Mouse (Mus musculus) heart, embryonic 12.5 days (tissue): ENCODE measurements around the gene Cdadc1. TPM values are rescaled to one million over a fixed set of nuclear protein-coding genes. Genes with fewer than 3 reads are reported as not detected.

ENCODE experiments used
- ATAC-seq: fragments of 200-750 bp; cut with Nextera tagmentation; 2 replicates; pipeline ENCODE4 v1.8.0; 2017; ENCODE audit warnings: moderate TSS enrichment, moderate library complexity; ENCODE audit not compliant: insufficient number of reproducible peaks, low FRiP score
- H3K27ac ChIP-seq: fragments of 300-500 bp; sonication (generic); 2 replicates; pipeline ENCODE4 v1.5.1; 2016; ENCODE audit warnings: mild to moderate bottlenecking, moderate library complexity; ENCODE audit not compliant: poor library complexity, severe bottlenecking
- H3K27me3 ChIP-seq: fragments of 300-500 bp; sonication (generic); replicated peaks from 2 replicates; pipeline ENCODE4 v1.6.1; 2016; ENCODE audit warnings: mild to moderate bottlenecking, moderate library complexity
- H3K36me3 ChIP-seq: fragments of 300-500 bp; sonication (generic); 2 replicates; pipeline ENCODE4 v1.6.1; 2016; ENCODE audit warnings: mild to moderate bottlenecking, moderate library complexity
- H3K4me1 ChIP-seq: fragments of 300-500 bp; sonication (generic); replicated peaks from 2 replicates; pipeline ENCODE4 v1.6.1; 2016; ENCODE audit warnings: mild to moderate bottlenecking
- H3K4me2 ChIP-seq: fragments of 300-500 bp; sonication (generic); 2 replicates; pipeline ENCODE4 v1.6.1; 2016; ENCODE audit warnings: mild to moderate bottlenecking, moderate library complexity
- H3K4me3 ChIP-seq: fragments of 300-500 bp; sonication (generic); 2 replicates; pipeline ENCODE4 v1.5.1; 2016; ENCODE audit warnings: mild to moderate bottlenecking
- H3K9ac ChIP-seq: fragments of 300-500 bp; sonication (generic); 2 replicates; pipeline ENCODE4 v1.6.1; 2016; ENCODE audit warnings: mild to moderate bottlenecking, moderate library complexity
- H3K9me3 ChIP-seq: fragments of 300-500 bp; sonication (generic); replicated peaks from 2 replicates; pipeline ENCODE4 v1.6.1; 2016; ENCODE audit warnings: mild to moderate bottlenecking, moderate library complexity
- WGBS: fragments of 180-500 bp; shearing (Covaris S2); methylation state at CpG from one replicate; pipeline ENCODE4 v1.1.7; 2016; 5-methylcytosine and 5-hydroxymethylcytosine counted together
- polyA plus RNA-seq: library from polyadenylated mRNA; unstranded; fragments of >200 nt; fragmentation: Nextera tagmentation; extraction: Ambion mirVana; gene quantifications from 2 replicates; pipeline ENCODE4 v1.2.1, GENCODE M21; 2016

The Cdadc1 gene
- polyA plus RNA-seq, 1 experiment from 2014 or later, result 33.0 TPM

DNA sequence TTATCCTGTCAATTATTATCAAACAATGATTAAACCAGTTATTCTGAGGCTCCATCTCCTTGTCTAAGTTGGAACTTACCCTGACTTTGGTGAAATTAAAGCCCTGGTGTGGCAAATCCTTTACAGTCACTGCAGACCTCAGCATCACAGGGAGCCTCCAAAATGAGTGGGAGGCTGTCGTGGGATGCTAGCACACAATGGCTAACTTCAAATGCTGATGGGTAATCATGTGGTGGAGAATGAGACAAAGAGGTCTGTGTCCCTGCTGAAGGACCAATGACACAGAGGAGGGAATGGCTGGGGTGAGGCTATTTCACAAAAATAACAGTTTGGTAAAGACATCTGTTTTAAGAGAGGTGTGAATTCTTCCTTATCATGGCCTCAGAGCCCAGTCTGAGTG lies 39.9 kb downstream of the Cdadc1 start:
- Histone ChIP-seq H3K9ac (no peak overlapping the region), H3K36me3 (no peaks in the 10 kb centered on the region), H3K27me3 (no peaks in the 10 kb centered on the region), H3K27ac (no peak overlapping the region), H3K9me3 (no peaks in the 10 kb centered on the region), H3K4me3 (no peak overlapping the region), H3K4me1 (peaks cover 13% of the 10 kb centered on the region; the same call in 1 of the 2 replicates), H3K4me2 (no peak overlapping the region)
- ATAC-seq, result no peak
- WGBS, result 37% methylated on average over 1 of the region's 1 CpGs

DNA sequence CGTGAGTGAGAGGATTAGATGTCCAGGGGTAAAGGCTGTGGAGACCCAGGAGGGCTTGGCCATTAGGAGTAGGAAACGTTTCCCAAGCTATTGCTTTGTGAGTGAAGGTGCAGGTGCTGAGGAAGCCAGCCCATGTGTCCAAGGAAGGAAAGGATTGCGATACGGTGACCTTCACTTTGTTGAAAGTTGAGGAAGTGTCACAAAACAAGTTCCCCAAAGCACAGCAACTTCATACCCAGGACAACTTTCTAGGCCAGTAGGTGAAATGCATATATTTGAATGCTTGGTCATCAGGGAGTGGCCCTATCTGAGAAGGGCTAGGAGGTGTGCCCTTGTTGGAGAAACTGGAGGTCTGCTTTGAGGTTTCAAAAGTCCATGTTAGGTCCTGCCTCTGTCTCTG lies 40.7 kb downstream of the Cdadc1 start:
- H3K9ac ChIP-seq, result no peak overlapping the region
- no peak for ATAC-seq
- no peaks in the 10 kb centered on the region for H3K27me3 ChIP-seq
- H3K4me2 ChIP-seq, result no peak overlapping the region
- H3K4me3 ChIP-seq, result no peak overlapping the region
- no peaks in the 10 kb centered on the region for H3K9me3 ChIP-seq
- H3K36me3 ChIP-seq, result no peaks in the 10 kb centered on the region
- WGBS, result 79% methylated on average over 4 of the region's 4 CpGs
- peaks cover 14% of the 10 kb centered on the region; the same call in 1 of the 2 replicates for H3K4me1 ChIP-seq
- H3K27ac ChIP-seq, result no peak overlapping the region

DNA sequence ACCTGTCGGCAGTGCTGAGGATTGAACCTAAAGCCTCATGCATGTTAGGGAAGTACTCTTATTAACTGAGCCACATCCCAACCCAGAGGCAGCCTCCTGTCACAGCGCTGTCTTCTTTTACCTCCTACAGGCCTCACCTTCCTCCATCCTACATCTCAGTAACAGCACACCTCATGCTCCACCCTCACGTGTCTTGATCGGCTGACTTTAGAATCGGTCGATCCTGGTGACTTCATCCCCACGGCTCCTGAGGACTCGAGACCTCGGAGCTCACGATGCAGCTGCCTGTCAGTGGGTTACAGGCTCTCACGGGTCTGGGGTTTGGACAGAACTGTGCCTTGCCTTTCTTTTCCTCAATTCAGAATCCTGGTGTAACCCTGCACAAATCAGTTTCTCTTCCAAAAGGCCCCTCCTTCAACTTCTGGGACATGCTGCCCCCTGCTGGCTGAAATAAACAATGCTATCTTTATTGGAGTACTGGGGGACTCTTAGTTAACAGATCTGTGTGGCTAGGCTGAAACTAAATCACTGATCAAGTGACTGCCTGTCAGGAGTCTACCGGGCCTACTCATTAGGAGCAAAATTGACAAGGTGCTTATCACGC lies 41.7 kb downstream of the Cdadc1 start:
- Histone ChIP-seq H3K27me3 (no peaks in the 10 kb centered on the region), H3K4me1 (peaks cover 17% of the 10 kb centered on the region), H3K36me3 (no peaks in the 10 kb centered on the region), H3K4me2 (peak overlapping the region; percentile 53), H3K27ac (no peak overlapping the region), H3K9me3 (no peaks in the 10 kb centered on the region), H3K9ac (no peak overlapping the region), H3K4me3 (no peak overlapping the region)
- peak; percentile 40; the same call in 1 of the 2 replicates for ATAC-seq
- WGBS, result 54% methylated on average over 13 of the region's 13 CpGs

DNA sequence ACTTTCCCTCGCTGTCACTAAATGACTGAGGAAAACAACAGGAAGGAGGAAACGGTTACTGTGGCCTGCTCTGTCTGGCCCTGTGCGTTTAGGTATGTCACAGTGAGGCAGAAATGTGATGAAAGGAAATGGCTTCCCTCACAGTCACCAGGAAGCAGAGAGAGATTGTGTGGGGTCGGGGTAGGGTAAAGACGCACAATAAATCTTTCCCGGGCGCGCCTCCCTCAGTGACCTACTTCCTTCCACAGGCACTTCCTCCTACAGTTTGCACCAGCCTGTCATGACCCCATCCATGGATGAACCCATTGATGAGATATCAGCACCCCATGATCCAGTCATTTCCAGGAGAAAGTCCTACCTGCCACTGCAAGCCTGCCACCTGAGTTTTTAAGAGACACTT lies 42.7 kb downstream of the Cdadc1 start:
- Histone ChIP-seq H3K9me3 (no peaks in the 10 kb centered on the region), H3K9ac (no peak overlapping the region), H3K4me2 (no peak overlapping the region), H3K27me3 (no peaks in the 10 kb centered on the region), H3K36me3 (no peaks in the 10 kb centered on the region), H3K4me3 (no peak overlapping the region), H3K27ac (no peak overlapping the region), H3K4me1 (peaks cover 17% of the 10 kb centered on the region)
- no peak for ATAC-seq
- 29% methylated on average over 8 of the region's 8 CpGs for WGBS

DNA sequence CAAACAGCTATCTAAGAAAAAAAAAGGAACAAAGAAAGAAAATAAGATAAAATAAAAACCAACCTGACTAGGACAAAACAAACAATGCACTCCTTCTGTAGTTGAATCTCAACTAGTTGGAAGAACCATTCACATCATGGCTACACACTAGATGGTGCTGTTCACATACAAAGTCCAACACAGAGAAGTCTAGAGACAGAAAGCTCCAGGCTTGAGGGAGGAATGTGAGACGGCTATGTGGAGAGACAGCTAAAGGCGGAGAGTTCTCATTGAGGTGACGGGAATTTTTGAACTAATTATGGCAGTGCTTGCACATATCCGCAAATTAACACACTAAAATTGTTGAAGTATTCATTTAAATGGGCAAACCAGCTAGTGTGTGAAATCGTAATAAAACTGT lies 43.7 kb downstream of the Cdadc1 start:
- 60% methylated on average over 5 of the region's 5 CpGs for WGBS
- no peaks in the 10 kb centered on the region for H3K27me3 ChIP-seq
- peaks cover 17% of the 10 kb centered on the region for H3K4me1 ChIP-seq
- ATAC-seq, result no peak
- H3K36me3 ChIP-seq, result no peaks in the 10 kb centered on the region
- H3K27ac ChIP-seq, result no peak overlapping the region
- H3K4me3 ChIP-seq, result no peak overlapping the region
- H3K9ac ChIP-seq, result no peak overlapping the region
- H3K9me3 ChIP-seq, result no peaks in the 10 kb centered on the region
- no peak overlapping the region for H3K4me2 ChIP-seq

DNA sequence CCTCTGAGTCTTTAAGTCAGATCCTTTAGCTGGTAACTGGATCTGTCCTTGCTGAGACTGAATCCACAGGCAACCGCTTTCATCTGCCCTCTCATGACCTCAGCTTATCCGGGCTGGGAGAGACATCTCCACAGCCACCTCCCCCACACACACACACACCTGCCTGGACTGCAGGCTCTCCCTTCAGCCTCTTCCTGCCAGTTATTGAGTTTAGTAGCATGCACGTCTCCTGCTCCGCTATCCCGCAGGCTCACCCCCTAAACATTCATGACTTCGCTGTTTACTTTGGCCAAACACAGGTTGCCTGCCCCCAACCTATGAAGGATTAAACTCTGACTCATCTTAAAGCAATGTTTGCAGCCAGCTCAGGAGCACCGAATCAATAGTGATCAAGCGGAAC lies 45.8 kb downstream of the Cdadc1 start:
- 59% methylated on average over 8 of the region's 8 CpGs for WGBS

DNA sequence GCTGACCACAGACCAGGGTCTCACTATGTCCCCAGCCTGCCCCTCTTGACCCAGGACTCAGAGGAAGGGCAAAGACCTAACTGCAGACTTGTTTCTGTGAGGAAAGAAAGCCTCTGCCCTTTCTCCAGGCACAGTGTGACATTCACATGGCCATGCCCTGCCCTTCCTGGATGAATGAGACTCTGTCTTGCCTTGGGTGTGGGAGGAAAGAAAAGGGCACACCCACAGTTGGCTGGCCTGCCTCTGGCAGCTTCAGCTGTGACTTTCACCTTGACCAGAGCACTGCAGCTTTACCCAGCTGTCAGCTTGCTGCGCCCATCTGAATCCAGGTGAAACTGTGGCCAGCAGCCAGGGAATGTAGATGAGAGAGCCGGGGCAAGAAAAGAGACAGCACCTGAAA lies 46.9 kb downstream of the Cdadc1 start:
- Histone ChIP-seq H3K27ac (no peak overlapping the region), H3K9me3 (no peaks in the 10 kb centered on the region), H3K9ac (no peak overlapping the region), H3K4me1 (peaks cover 15% of the 10 kb centered on the region), H3K36me3 (no peaks in the 10 kb centered on the region), H3K4me2 (no peak overlapping the region), H3K4me3 (no peak overlapping the region), H3K27me3 (no peaks in the 10 kb centered on the region)
- WGBS, result 67% methylated on average over 2 of the region's 2 CpGs
- no peak for ATAC-seq

More for the DNA sequence above, 45.8 kb downstream of the Cdadc1 start:
- ATAC-seq, result no peak
- Histone ChIP-seq H3K4me2 (no peak overlapping the region), H3K4me1 (peaks cover 17% of the 10 kb centered on the region), H3K9me3 (no peaks in the 10 kb centered on the region), H3K27me3 (no peaks in the 10 kb centered on the region), H3K9ac (no peak overlapping the region), H3K4me3 (no peak overlapping the region), H3K36me3 (no peaks in the 10 kb centered on the region), H3K27ac (no peak overlapping the region)

DNA sequence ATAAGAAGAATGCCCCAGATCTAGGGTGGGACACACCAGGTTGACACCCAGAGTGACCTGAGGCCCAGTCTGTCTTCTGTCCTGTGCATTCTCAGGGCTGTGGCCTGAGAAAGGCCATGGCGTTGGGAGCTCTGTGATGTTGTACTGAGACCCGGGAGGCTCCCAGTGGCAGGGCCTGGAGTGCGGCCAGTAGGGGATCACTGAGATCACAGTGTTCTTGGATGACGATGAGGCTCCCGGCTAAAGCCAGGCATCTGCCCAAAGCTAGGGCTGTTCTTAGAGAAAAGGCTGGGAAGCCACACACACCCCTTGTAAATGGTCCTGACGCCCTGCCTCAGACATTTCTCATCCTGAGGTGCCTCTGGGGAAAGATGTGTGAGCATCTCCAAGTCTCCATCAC lies 48.7 kb downstream of the Cdadc1 start:
- H3K4me1 ChIP-seq, result peaks cover 5% of the 10 kb centered on the region; the same call in 1 of the 2 replicates
- H3K4me3 ChIP-seq, result no peak overlapping the region
- H3K36me3 ChIP-seq, result no peaks in the 10 kb centered on the region
- no peaks in the 10 kb centered on the region for H3K9me3 ChIP-seq
- H3K27me3 ChIP-seq, result no peaks in the 10 kb centered on the region
- no peak overlapping the region for H3K9ac ChIP-seq
- H3K4me2 ChIP-seq, result no peak overlapping the region
- no peak overlapping the region for H3K27ac ChIP-seq
- no peak for ATAC-seq
- 76% methylated on average over 6 of the region's 6 CpGs for WGBS

DNA sequence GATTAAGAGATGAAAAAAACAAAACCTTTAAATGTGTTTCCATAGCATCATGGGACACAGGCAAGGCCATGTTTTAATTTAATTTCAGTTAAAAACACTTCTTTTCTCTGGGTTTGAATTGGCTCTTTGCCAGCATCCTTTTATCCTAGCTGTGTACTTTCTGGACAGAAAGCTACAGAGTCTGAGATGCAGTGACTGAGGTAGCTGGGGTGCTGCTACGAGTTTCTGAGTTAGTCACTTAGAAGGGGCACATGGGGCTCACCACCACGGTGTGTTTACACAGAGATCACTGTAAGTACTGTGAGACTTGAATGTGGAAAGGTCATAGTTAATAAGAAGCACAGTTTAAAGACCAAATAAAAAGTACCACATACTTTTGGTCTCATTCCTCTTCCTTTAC lies 49.2 kb downstream of the Cdadc1 start:
- no peaks in the 10 kb centered on the region for H3K27me3 ChIP-seq
- no peak overlapping the region for H3K4me2 ChIP-seq
- H3K9me3 ChIP-seq, result no peaks in the 10 kb centered on the region
- no peak overlapping the region for H3K27ac ChIP-seq
- ATAC-seq, result no peak
- H3K36me3 ChIP-seq, result no peaks in the 10 kb centered on the region
- WGBS, result 70% methylated on average over 2 of the region's 2 CpGs
- H3K4me3 ChIP-seq, result no peak overlapping the region
- peaks cover 5% of the 10 kb centered on the region; the same call in 1 of the 2 replicates for H3K4me1 ChIP-seq
- no peak overlapping the region for H3K9ac ChIP-seq

DNA sequence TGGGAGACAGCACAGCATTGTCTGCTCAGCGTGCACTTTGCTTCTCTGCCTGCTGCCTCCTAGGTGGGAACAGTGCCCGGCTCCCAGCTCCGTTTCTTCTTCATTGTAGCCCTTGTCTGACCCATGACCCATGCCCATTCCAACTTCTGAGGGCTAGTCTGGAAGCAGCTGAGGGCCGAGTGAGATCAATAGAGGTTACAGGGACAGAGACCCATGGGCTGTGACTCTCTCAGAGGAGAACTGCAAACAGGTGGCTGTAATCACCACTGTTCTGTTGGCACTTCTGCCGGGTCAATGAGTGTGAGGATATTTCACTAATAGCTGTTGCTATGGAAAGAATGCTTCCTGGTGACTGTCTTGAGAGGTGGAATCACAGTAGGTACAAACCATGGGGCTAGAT lies 50.2 kb downstream of the Cdadc1 start:
- 69% methylated on average over 5 of the region's 5 CpGs for WGBS
- H3K4me3 ChIP-seq, result no peak overlapping the region
- H3K36me3 ChIP-seq, result no peaks in the 10 kb centered on the region
- no peak overlapping the region for H3K4me2 ChIP-seq
- no peak overlapping the region for H3K27ac ChIP-seq
- no peak overlapping the region for H3K9ac ChIP-seq
- peaks cover 5% of the 10 kb centered on the region; the same call in 1 of the 2 replicates for H3K4me1 ChIP-seq
- ATAC-seq, result no peak
- no peaks in the 10 kb centered on the region for H3K9me3 ChIP-seq
- no peaks in the 10 kb centered on the region for H3K27me3 ChIP-seq

DNA sequence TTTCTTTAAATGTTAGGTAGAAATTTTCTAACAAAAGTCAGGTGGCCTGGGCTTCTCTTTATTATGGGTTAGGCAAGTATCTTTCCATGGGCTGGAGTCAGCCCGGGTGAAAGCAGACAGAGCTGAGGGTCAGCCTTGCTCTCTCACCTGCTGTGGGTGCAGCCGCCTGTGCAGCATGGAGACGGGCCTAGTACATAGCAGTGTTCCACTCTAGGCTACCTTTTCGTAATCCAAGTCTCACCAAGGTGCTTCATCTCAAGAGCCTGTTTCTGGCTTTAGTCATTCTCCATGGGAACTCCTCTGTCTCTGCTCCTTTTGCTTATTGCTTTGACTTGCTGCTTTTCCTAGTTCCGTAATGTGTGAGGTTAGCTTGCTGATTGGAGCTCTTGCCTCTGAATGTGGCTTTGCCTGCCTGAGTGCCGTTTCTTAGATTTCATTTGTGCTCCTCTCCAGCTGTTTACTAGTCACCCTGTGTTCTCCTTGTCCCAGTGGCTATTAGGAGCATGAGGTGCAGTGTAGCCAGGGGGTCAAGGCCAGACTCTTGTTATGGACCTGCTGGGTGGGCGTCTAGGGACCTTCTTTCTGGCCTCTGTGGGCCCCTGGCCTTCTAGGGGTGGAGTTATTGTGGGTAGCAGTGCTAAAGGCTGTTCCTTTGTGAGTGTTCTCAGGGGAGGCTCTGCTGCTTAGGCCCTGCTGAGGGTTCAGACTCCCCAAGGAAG lies 51.4 kb downstream of the Cdadc1 start:
- WGBS, result 84% methylated on average over 7 of the region's 7 CpGs
- Histone ChIP-seq H3K27me3 (no peaks in the 10 kb centered on the region), H3K36me3 (no peaks in the 10 kb centered on the region), H3K4me3 (no peak overlapping the region), H3K4me2 (no peak overlapping the region), H3K9ac (no peak overlapping the region), H3K4me1 (no peaks in the 10 kb centered on the region; the same call in 1 of the 2 replicates), H3K9me3 (no peaks in the 10 kb centered on the region), H3K27ac (no peak overlapping the region)
- no peak for ATAC-seq
